Mouse (Mus musculus) kidney, postnatal 0 days (tissue): ENCODE results near the gene Neo1. TPM values are rescaled to one million over a fixed set of nuclear protein-coding genes. Genes with fewer than 3 reads are reported as not detected.

Source experiments
- ATAC-seq: fragments of 200-750 bp; cut with Nextera tagmentation; replicated peaks from 2 replicates; pipeline ENCODE4 v1.8.0; 2017; ENCODE audit warnings: low read depth, moderate number of reproducible peaks, moderate TSS enrichment, moderate library complexity; ENCODE audit not compliant: low FRiP score
- DNase-seq: peaks from one replicate; pipeline ENCODE4 v3.0.0-alpha.2; 2016; ENCODE audit warnings: low spot score
- H3K27ac ChIP-seq: fragments of 300-500 bp; sonication (generic); 2 replicates; pipeline ENCODE4 v1.5.1; 2014; ENCODE audit warnings: mild to moderate bottlenecking
- H3K27me3 ChIP-seq: fragments of 300-500 bp; sonication (generic); 2 replicates; pipeline ENCODE4 v1.6.1; 2014; ENCODE audit warnings: low read length, mixed read lengths; ENCODE audit not compliant: insufficient read depth
- H3K36me3 ChIP-seq: fragments of 300-500 bp; sonication (generic); 2 replicates; pipeline ENCODE4 v1.6.1; 2014; ENCODE audit warnings: low read length, mixed read lengths; ENCODE audit not compliant: insufficient read depth
- H3K4me1 ChIP-seq: fragments of 300-500 bp; sonication (generic); replicated peaks from 2 replicates; pipeline ENCODE4 v1.6.1; 2014; ENCODE audit warnings: antibody characterized with exemption, low read length, mixed read lengths; ENCODE audit not compliant: insufficient read depth
- H3K4me2 ChIP-seq: fragments of 300-500 bp; sonication (generic); 2 replicates; pipeline ENCODE4 v1.6.1; 2014; ENCODE audit warnings: mild to moderate bottlenecking, low read length, moderate library complexity, mixed read lengths
- H3K4me3 ChIP-seq: fragments of 300-500 bp; sonication (generic); replicated peaks from 2 replicates; pipeline ENCODE4 v1.5.1; 2014; ENCODE audit warnings: low read depth, low read length
- H3K9ac ChIP-seq: fragments of 300-500 bp; sonication (generic); 2 replicates; pipeline ENCODE4 v1.6.1; 2014; ENCODE audit warnings: low read depth, low read length
- H3K9me3 ChIP-seq: fragments of 300-500 bp; sonication (generic); replicated peaks from 2 replicates; pipeline ENCODE4 v1.6.1; 2016; ENCODE audit warnings: low read length, inconsistent platforms, mixed read lengths
- CTCF ChIP-seq: IDR thresholded peaks from 2 replicates; pipeline ENCODE4 v1.5.1; 2016; ENCODE audit warnings: antibody characterized with exemption, low read depth, mild to moderate bottlenecking, moderate library complexity
- WGBS: fragments of 180-500 bp; shearing (Covaris S2); extraction: QIAGEN DNeasy Blood & Tissue Kit; methylation state at CpG from one replicate; pipeline ENCODE4 v1.1.7; 2014; 5-methylcytosine and 5-hydroxymethylcytosine counted together
- polyA plus RNA-seq: library from polyadenylated mRNA; unstranded; fragments of >200 nt; fragmentation: Nextera tagmentation; extraction: Ambion mirVana; gene quantifications from 2 replicates; pipeline ENCODE4 v1.2.1, GENCODE M21; 2015

Neo1 gene
- polyA plus RNA-seq, 1 experiment from 2014 or later = 25.3 TPM

- H3K4me3 ChIP-seq = no peak overlapping the region
- no peaks in the 10 kb centered on the region for H3K9me3 ChIP-seq
- no peak for TF ChIP-seq CTCF
- no peak overlapping the region for H3K4me2 ChIP-seq
- H3K4me1 ChIP-seq = peaks cover 3% of the 10 kb centered on the region; the same call in 1 of the 2 replicates
- H3K27me3 ChIP-seq = no peaks in the 10 kb centered on the region
- WGBS = 57% methylated on average over 5 of the region's 5 CpGs
- DNase-seq (no peak), ATAC-seq (no peak)
- no peaks in the 10 kb centered on the region for H3K36me3 ChIP-seq
- no peak overlapping the region for H3K27ac ChIP-seq
- no peak overlapping the region for H3K9ac ChIP-seq
Measured at GRCm38 (mm10) chr9:58837174-58837573, 199.1 kb downstream of the Neo1 start.

- H3K27ac ChIP-seq = no peak overlapping the region
- DNase-seq = peak; percentile 29
- H3K4me3 ChIP-seq = no peak overlapping the region
- no peaks in the 10 kb centered on the region for H3K27me3 ChIP-seq
- H3K4me1 ChIP-seq = peaks cover 3% of the 10 kb centered on the region; the same call in 1 of the 2 replicates
- no peaks in the 10 kb centered on the region for H3K9me3 ChIP-seq
- no peak overlapping the region for H3K4me2 ChIP-seq
- H3K9ac ChIP-seq = no peak overlapping the region
- H3K36me3 ChIP-seq = no peaks in the 10 kb centered on the region
- 40% methylated on average over 3 of the region's 3 CpGs for WGBS
- no peak for ATAC-seq
- no peak for TF ChIP-seq CTCF
Measured at GRCm38 (mm10) chr9:58832939-58833338, 203.3 kb downstream of the Neo1 start.

GRCm38 (mm10) chr9:58829627-58830026, 206.6 kb downstream of the Neo1 start:
- Histone ChIP-seq H3K27me3 (peaks cover 9% of the 10 kb centered on the region; the same call in 1 of the 2 replicates), H3K9ac (no peak overlapping the region), H3K9me3 (no peaks in the 10 kb centered on the region), H3K4me3 (no peak overlapping the region), H3K4me2 (no peak overlapping the region), H3K27ac (no peak overlapping the region), H3K36me3 (no peaks in the 10 kb centered on the region), H3K4me1 (peaks cover 3% of the 10 kb centered on the region; the same call in 1 of the 2 replicates)
- no peak for ATAC-seq
- DNase-seq = no peak
- no peak for TF ChIP-seq CTCF
- WGBS = 59% methylated on average over 4 of the region's 4 CpGs

Other genes with a start within 250 kb of the Neo1 start
- 0.18 and 0.24 TPM in 2 replicates for gene Hcn4, start 213.0 kb downstream of the Neo1 start, polyA plus RNA-seq